Mouse (Mus musculus) adrenal gland, adult (tissue): ENCODE results near the gene Tgif2.

Source experiments
- DNase-seq, 2 experiments: peaks; one replicate each; pipeline ENCODE4 v3.0.0; 2022 to 2023; ENCODE audit warnings: low spot score in 1 of 2; ENCODE audit not compliant: inconsistent age in 2 of 2

Tgif2 gene

GRCm38 (mm10) chr2:156903367-156903766 lies 63.6 kb downstream of the Tgif2 start:
- no peak for DNase-seq
